Mouse (Mus musculus) lung, adult 2 months (tissue): ENCODE results near the gene Galk2. TPM values are rescaled to one million over a fixed set of nuclear protein-coding genes. Genes with fewer than 3 reads are reported as not detected.

Experiments used
- DNase-seq: peaks from one replicate; pipeline ENCODE4 v3.0.0; 2022
- H3K4me1 ChIP-seq: fragments of 200-500 bp; 2 replicates; pipeline ENCODE4 v1.6.1; 2011; ENCODE audit warnings: low read length; ENCODE audit not compliant: control insufficient read depth, insufficient read depth
- H3K4me3 ChIP-seq: fragments of 200-500 bp; replicated peaks from 2 replicates; pipeline ENCODE3; 2011; ENCODE audit warnings: low read depth, mild to moderate bottlenecking, control low read depth, low read length; ENCODE audit errors: extremely low read depth
- CTCF ChIP-seq: fragments of 200-500 bp; IDR thresholded peaks from 2 replicates; pipeline ENCODE4 v1.5.1; 2011; ENCODE audit warnings: mild to moderate bottlenecking, low read length, control low read depth; ENCODE audit not compliant: insufficient read depth
- POLR2A ChIP-seq: fragments of 200-500 bp; IDR thresholded peaks from 2 replicates; pipeline ENCODE4 v1.6.1; 2011; ENCODE audit warnings: low read depth, mild to moderate bottlenecking, control low read depth, low read length, borderline replicate concordance; ENCODE audit errors: extremely low read depth
- WGBS: fragments of 180-500 bp; shearing (Covaris S2); methylation state at CpG from one replicate; pipeline ENCODE4 v1.1.7; 2018; 5-methylcytosine and 5-hydroxymethylcytosine counted together
- polyA plus RNA-seq: library from polyadenylated mRNA; depleted of rRNA; stranded (reverse); fragments of >200 nt; gene quantifications from 2 replicates; pipeline ENCODE4 v1.2.3, GENCODE M21; 2012; rRNA removed

Gene Galk2
- polyA plus RNA-seq, 1 experiment: 15.2 TPM

- DNase-seq: no peak
- H3K4me1 ChIP-seq: no peaks in the 10 kb centered on the region
- WGBS: 49% methylated on average over 5 of the region's 5 CpGs
Observed at GRCm38 (mm10) chr2:125975808-125976345, 117.0 kb downstream of the Galk2 start.

GRCm38 (mm10) chr2:126002291-126002690, 143.4 kb downstream of the Galk2 start:
- TF ChIP-seq POLR2A: no peak
- TF ChIP-seq CTCF: no peak
- H3K4me1 ChIP-seq: no peaks in the 10 kb centered on the region
- no peak for DNase-seq
- no peak overlapping the region for H3K4me3 ChIP-seq
- WGBS: 62% methylated on average over 5 of the region's 5 CpGs

More at GRCm38 (mm10) chr2:125975808-125976345, 117.0 kb downstream of the Galk2 start:
- H3K4me3 ChIP-seq: no peak overlapping the region
- TF ChIP-seq POLR2A (no peak), CTCF (no peak)

- TF ChIP-seq POLR2A (no peak), CTCF (peak; percentile 52)
- Histone ChIP-seq H3K4me1 (no peaks in the 10 kb centered on the region), H3K4me3 (no peak overlapping the region)
- WGBS: 37% methylated on average over 3 of the region's 3 CpGs
- DNase-seq: peak; percentile 51
Observed at GRCm38 (mm10) chr2:126006088-126006487, 147.2 kb downstream of the Galk2 start.

GRCm38 (mm10) chr2:126006742-126007141, 147.8 kb downstream of the Galk2 start:
- DNase-seq: no peak
- TF ChIP-seq CTCF: no peak
- TF ChIP-seq POLR2A: no peak
- WGBS: 76% methylated on average over 2 of the region's 2 CpGs
- H3K4me3 ChIP-seq: no peak overlapping the region
- no peaks in the 10 kb centered on the region for H3K4me1 ChIP-seq

DNA sequence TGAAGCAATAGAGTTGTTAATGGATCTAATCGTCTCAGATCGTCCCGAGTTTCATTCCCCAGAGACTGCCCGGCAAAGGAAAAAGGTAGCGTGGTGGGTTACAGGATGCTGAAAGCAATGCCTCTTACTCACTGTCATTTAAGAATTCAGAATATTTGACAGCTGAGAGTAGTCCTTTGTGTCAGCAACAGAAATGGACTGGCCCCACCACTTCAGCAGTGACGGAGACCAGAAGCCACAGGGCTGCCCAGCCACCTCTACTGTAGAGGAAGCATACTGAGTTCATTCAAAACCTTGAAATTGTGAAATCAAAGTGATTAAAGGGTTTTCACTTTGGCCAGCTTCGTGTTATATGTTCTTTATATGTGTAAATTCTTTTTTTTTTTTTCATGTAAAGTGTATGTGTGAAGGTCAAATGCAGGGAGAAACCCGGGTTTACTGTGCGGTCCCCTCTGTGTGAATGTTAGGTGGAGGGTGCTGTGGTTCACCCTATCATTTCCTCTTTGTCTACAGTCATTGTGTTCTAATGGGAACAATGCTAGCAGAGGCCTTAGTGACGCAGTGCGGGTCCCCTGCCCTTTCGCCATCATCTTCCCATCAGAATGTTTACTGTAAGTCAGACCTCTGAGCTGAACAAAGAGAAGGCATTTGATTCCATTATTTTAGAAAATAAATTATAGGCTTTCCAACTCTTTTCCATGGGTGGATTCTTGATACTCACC, 156.2 kb downstream of the Galk2 start:
- no peak for TF ChIP-seq CTCF
- TF ChIP-seq POLR2A: no peak
- Histone ChIP-seq H3K4me3 (no peak overlapping the region), H3K4me1 (no peaks in the 10 kb centered on the region)
- DNase-seq: no peak
- 50% methylated on average over 12 of the region's 12 CpGs for WGBS

DNA sequence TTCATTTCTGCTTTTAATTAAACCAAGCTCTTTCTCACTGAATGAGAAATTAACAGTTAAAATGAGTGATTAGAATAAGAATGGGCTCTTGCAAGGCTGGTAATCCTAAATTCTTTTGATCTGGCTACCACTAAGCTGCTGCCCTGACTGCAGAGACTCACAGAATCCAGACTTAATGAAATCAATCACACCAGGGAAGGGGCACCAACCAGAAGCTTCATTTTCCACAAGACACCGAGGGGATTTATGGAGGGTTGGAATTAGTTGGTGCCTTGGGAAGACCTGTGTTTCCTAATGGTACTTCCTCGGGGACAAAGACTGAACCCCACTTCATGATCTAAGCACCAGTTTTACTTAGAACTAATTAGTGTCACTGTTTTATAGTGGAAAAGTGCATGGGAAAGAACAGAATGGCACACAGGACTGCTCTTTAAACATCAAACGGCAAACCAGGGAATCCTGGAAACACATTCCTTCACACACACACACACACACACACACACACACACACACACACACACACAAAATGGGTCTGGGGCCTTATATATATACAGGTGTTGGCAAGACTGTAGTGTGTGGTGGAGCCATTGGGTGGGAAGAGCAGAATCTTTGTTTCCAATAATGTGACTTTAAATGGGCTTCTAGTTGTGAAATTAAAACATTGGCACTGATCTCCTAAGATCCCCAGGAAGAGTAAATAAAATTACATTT, 157.0 kb downstream of the Galk2 start:
- no peak for TF ChIP-seq POLR2A
- no peak for TF ChIP-seq CTCF
- DNase-seq: no peak
- WGBS: 71% methylated on average over 3 of the region's 3 CpGs
- Histone ChIP-seq H3K4me3 (no peak overlapping the region), H3K4me1 (no peaks in the 10 kb centered on the region)

DNA sequence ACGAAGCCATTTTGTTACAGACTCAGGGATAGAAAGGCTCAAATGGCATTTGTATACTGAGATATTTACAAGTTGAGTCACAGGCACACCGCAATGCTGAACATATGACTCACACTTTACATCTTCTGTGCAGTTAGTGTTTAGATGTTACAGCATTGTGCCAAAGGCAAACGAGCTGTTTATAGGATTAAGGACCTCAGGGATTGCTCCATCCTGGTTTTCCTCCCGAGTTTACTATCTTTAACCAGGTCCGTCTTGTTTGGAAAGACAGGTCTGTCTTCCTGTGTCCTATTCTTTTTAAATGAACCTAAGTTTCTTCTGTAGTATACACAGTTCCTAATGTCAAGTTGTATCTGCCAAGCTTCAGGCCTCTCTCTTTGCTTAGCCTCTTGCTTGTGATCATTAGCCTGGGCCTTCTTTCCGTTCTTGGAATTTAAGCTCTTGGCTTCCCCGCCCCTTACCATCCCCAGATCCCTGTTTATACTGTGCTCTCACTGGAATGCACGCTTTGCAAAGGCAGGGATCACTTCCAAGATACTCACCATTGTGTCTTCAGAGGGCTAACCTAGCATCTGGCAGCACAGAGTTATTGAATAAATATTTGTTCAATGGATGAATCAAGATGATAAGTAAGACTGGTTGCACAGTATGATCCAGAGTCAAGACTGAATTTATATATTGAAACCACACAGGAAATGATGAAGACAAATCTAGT, 172.4 kb downstream of the Galk2 start:
- DNase-seq: no peak
- 30% methylated on average over 8 of the region's 8 CpGs for WGBS
- no peak overlapping the region for H3K4me3 ChIP-seq
- TF ChIP-seq POLR2A: no peak
- H3K4me1 ChIP-seq: peaks cover 3% of the 10 kb centered on the region; the same call in 1 of the 2 replicates

DNA sequence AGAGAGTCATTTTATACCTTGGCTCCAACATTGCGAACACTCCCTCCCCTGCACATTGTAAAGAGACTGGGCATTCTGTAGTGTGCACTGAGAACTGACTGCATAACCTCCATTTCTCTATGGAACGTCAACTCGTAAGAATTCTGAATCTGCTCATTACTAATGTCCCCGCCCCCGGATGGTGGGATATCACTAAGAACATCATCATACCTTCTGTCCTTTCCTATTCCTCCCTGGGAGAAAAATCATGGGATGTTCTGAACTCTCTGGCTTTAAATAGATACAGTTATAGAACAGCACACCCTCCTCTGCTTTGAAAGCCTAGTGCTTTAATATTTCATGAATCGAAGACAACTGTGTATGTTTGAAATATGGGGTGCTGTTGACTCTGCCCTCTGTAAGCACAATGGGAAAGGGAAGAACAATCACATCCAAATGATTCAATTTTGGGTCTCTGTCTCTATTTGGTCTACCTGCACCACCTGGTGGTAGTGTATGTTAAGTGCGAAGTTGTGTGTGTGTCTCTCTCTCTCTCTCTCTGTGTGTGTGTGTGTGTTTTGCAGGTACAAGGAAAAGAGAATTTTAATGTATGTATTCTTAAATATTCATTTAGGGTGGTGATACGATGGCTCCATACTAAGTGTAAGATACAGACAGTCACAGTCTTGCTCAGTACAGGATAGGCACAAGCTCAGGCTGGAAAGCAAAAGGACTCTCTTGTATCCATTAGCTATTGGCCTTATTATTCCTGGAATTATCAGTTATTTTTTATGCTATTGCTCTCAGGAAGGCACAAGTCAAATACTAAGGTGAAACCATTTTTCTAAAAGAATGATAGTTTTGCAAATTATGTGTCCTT, 174.4 kb downstream of the Galk2 start:
- TF ChIP-seq POLR2A: no peak
- 66% methylated on average over 8 of the region's 8 CpGs for WGBS
- peaks cover 3% of the 10 kb centered on the region; the same call in 1 of the 2 replicates for H3K4me1 ChIP-seq
- no peak overlapping the region for H3K4me3 ChIP-seq
- no peak for DNase-seq

Other genes with a start within 250 kb of the Galk2 start
- 0.86 and 1.2 TPM in 2 replicates for gene Cep152, start 234.0 kb upstream of the Galk2 start, polyA plus RNA-seq
- gene Eid1, start 186.0 kb upstream of the Galk2 start, polyA plus RNA-seq: 23.2 and 27.4 TPM in 2 replicates
- 0.34 and 0.51 TPM in 2 replicates for gene Shc4, start 135.0 kb upstream of the Galk2 start, polyA plus RNA-seq
- gene Secisbp2l, start 76.2 kb upstream of the Galk2 start, polyA plus RNA-seq: 23.2 and 29.1 TPM in 2 replicates
- 4.2 and 9.4 TPM in 2 replicates for gene Cops2, start within 50 bp of the Galk2 start, polyA plus RNA-seq
- gene Fgf7, start 175.5 kb downstream of the Galk2 start, polyA plus RNA-seq: 8.8 and 17.2 TPM in 2 replicates